Mouse (Mus musculus): Measurements from ENCODE around the gene Srgn. TPM values are rescaled to one million over a fixed set of nuclear protein-coding genes. Genes with fewer than 3 reads are reported as not detected.
A peak's percentile ranks its signal among the peaks of the same experiment; 100 is the strongest.
"Not testable (repeated sequence)": the region's sequence is repeated elsewhere in the genome, so short reads cannot be mapped to it uniquely, and the experiment has no call there.

The Srgn gene
- polyA plus RNA-seq, 1 experiment from 2014 or later = 5.5 TPM

- Histone ChIP-seq H3K27ac (no peak overlapping the region), H3K9ac (replicated peaks) (no peak overlapping the region), H3K4me1 (replicated peaks) (peaks cover 6% of the 10 kb centered on the region; the same call in 1 of the 2 replicates), H3K9me3 (no peaks in the 10 kb centered on the region), H3K36me3 (peaks cover 12% of the 10 kb centered on the region; the same call in 1 of the 2 replicates), H3K27me3 (no peaks in the 10 kb centered on the region), H3K4me2 (no peak overlapping the region), H3K4me3 (replicated peaks) (no peak overlapping the region)
- WGBS = 47% methylated on average over 7 of the region's 7 CpGs
- ATAC-seq (ENCODE audit: insufficient number of reproducible peaks, insufficient read depth, low FRiP score, low TSS enrichment, low read depth) = no peak
Observed at GRCm38 (mm10) chr10:62481108-62481852, 46.0 kb downstream of the Srgn start.

GRCm38 (mm10) chr10:62476980-62477379, 50.3 kb downstream of the Srgn start:
- Histone ChIP-seq H3K4me2 (no peak overlapping the region), H3K9ac (replicated peaks) (no peak overlapping the region), H3K9me3 (no peaks in the 10 kb centered on the region), H3K4me3 (replicated peaks) (no peak overlapping the region), H3K36me3 (peaks cover 12% of the 10 kb centered on the region; the same call in 1 of the 2 replicates), H3K4me1 (replicated peaks) (no peaks in the 10 kb centered on the region), H3K27me3 (no peaks in the 10 kb centered on the region), H3K27ac (no peak overlapping the region)
- 86% methylated on average over 2 of the region's 2 CpGs for WGBS
- no peak for ATAC-seq (ENCODE audit: insufficient number of reproducible peaks, insufficient read depth, low FRiP score, low TSS enrichment, low read depth)

- H3K36me3 ChIP-seq = peaks cover 12% of the 10 kb centered on the region; the same call in 1 of the 2 replicates
- no peak overlapping the region for H3K27ac ChIP-seq
- no peak overlapping the region for H3K9ac ChIP-seq (replicated peaks)
- WGBS = 88% methylated on average over 10 of the region's 10 CpGs
- ATAC-seq (ENCODE audit: insufficient number of reproducible peaks, insufficient read depth, low FRiP score, low TSS enrichment, low read depth) = no peak
- no peak overlapping the region for H3K4me3 ChIP-seq (replicated peaks)
- no peaks in the 10 kb centered on the region for H3K4me1 ChIP-seq (replicated peaks)
- H3K4me2 ChIP-seq = no peak overlapping the region
- H3K27me3 ChIP-seq = no peaks in the 10 kb centered on the region
- H3K9me3 ChIP-seq = no peaks in the 10 kb centered on the region
Observed at GRCm38 (mm10) chr10:62474944-62475343, 52.3 kb downstream of the Srgn start.

GRCm38 (mm10) chr10:62471105-62471504, 56.1 kb downstream of the Srgn start:
- 53% methylated on average over 5 of the region's 5 CpGs for whole genome bisulfite sequencing
- ATAC-seq (ENCODE audit: insufficient number of reproducible peaks, insufficient read depth, low FRiP score, low TSS enrichment, low read depth) = no peak
- no peak overlapping the region for H3K27ac ChIP-seq
- H3K27me3 ChIP-seq = no peaks in the 10 kb centered on the region
- no peak overlapping the region for H3K4me3 ChIP-seq (replicated peaks)
- H3K9me3 ChIP-seq = no peaks in the 10 kb centered on the region
- H3K36me3 ChIP-seq = peaks cover 10% of the 10 kb centered on the region; the same call in 1 of the 2 replicates
- H3K9ac ChIP-seq (replicated peaks) = no peak overlapping the region
- no peak overlapping the region for H3K4me2 ChIP-seq
- no peaks in the 10 kb centered on the region for H3K4me1 ChIP-seq (replicated peaks)

GRCm38 (mm10) chr10:62469736-62470135, 57.5 kb downstream of the Srgn start:
- H3K9me3 ChIP-seq = no peaks in the 10 kb centered on the region
- 89% methylated on average over 4 of the region's 4 CpGs for WGBS
- no peak overlapping the region for H3K9ac ChIP-seq (replicated peaks)
- no peaks in the 10 kb centered on the region for H3K4me1 ChIP-seq (replicated peaks)
- H3K4me2 ChIP-seq = no peak overlapping the region
- no peaks in the 10 kb centered on the region for H3K27me3 ChIP-seq
- ATAC-seq (ENCODE audit: insufficient number of reproducible peaks, insufficient read depth, low FRiP score, low TSS enrichment, low read depth) = no peak
- H3K27ac ChIP-seq = no peak overlapping the region
- no peak overlapping the region for H3K4me3 ChIP-seq (replicated peaks)
- H3K36me3 ChIP-seq = peaks cover 10% of the 10 kb centered on the region; the same call in 1 of the 2 replicates

- H3K9ac ChIP-seq (replicated peaks) = no peak overlapping the region
- H3K9me3 ChIP-seq = no peaks in the 10 kb centered on the region
- no peaks in the 10 kb centered on the region for H3K27me3 ChIP-seq
- H3K4me2 ChIP-seq = no peak overlapping the region
- peaks cover 67% of the 10 kb centered on the region for H3K36me3 ChIP-seq
- H3K4me3 ChIP-seq (replicated peaks) = no peak overlapping the region
- H3K4me1 ChIP-seq (replicated peaks) = no peaks in the 10 kb centered on the region
- ATAC-seq (ENCODE audit: insufficient number of reproducible peaks, insufficient read depth, low FRiP score, low TSS enrichment, low read depth) = no peak
- H3K27ac ChIP-seq = no peak overlapping the region
Observed at GRCm38 (mm10) chr10:62461321-62461720, 65.9 kb downstream of the Srgn start.

DNA sequence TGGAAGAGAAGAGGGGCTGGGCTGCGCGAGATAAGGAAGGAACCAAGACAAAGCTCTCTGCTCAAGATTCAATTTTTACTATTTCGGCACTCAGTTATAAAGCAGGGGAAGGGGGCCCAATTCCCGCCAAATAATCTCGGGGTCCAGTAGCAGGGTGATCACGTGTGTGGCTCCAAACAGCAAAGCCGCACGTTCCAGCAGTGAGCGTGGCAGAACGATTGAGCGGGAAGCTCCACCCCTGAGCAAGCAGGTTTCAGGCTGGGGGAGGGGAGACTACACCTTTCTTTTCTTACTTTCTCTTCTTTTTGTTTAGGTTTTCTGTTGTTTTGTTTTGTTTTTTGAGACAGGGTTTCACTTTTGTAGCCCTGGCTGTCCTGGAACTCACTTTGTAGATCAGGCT, 75.2 kb downstream of the Srgn start:
- not testable (repeated sequence) for H3K9ac ChIP-seq (replicated peaks); H3K27me3 ChIP-seq; H3K27ac ChIP-seq; H3K4me2 ChIP-seq; H3K4me3 ChIP-seq (replicated peaks); H3K9me3 ChIP-seq; ATAC-seq (ENCODE audit: insufficient number of reproducible peaks, insufficient read depth, low FRiP score, low TSS enrichment, low read depth)
- H3K4me1 ChIP-seq (replicated peaks) = peaks cover 14% of the 10 kb centered on the region
- peaks cover 29% of the 10 kb centered on the region for H3K36me3 ChIP-seq
- WGBS = 71% methylated on average over 11 of the region's 11 CpGs

DNA sequence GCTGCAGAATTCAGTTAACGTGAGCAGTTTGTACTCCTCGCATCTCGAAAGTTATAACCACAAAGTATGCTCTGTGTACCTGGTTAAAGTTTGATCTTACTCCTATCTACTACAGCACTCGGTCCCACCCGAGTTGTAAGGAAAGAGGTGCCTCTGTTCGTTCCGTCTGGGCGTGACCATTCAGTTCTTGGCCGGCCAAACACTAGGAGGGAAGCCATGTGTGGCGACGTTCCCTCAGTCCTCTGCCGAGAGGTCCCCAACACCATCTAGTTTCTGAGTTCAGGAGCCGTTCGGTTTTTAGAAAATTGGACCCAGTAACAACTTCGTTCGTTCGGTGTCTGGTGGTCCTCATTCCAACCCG, 77.0 kb downstream of the Srgn start:
- H3K9me3 ChIP-seq = no peaks in the 10 kb centered on the region
- WGBS = 41% methylated on average over 18 of the region's 18 CpGs
- peak overlapping the region; percentile 60 for H3K4me2 ChIP-seq
- ATAC-seq (ENCODE audit: insufficient number of reproducible peaks, insufficient read depth, low FRiP score, low TSS enrichment, low read depth) = 0 out of 2 replicates have a peak, but pooled peaks have one; percentile 4
- peak overlapping the region; percentile 77; the same call in 1 of the 2 replicates for H3K27ac ChIP-seq
- peaks cover 31% of the 10 kb centered on the region for H3K36me3 ChIP-seq
- no peaks in the 10 kb centered on the region for H3K27me3 ChIP-seq
- peak overlapping the region; percentile 93 for H3K9ac ChIP-seq (replicated peaks)
- H3K4me3 ChIP-seq (replicated peaks) = peak overlapping the region; percentile 88
- H3K4me1 ChIP-seq (replicated peaks) = peaks cover 14% of the 10 kb centered on the region

DNA sequence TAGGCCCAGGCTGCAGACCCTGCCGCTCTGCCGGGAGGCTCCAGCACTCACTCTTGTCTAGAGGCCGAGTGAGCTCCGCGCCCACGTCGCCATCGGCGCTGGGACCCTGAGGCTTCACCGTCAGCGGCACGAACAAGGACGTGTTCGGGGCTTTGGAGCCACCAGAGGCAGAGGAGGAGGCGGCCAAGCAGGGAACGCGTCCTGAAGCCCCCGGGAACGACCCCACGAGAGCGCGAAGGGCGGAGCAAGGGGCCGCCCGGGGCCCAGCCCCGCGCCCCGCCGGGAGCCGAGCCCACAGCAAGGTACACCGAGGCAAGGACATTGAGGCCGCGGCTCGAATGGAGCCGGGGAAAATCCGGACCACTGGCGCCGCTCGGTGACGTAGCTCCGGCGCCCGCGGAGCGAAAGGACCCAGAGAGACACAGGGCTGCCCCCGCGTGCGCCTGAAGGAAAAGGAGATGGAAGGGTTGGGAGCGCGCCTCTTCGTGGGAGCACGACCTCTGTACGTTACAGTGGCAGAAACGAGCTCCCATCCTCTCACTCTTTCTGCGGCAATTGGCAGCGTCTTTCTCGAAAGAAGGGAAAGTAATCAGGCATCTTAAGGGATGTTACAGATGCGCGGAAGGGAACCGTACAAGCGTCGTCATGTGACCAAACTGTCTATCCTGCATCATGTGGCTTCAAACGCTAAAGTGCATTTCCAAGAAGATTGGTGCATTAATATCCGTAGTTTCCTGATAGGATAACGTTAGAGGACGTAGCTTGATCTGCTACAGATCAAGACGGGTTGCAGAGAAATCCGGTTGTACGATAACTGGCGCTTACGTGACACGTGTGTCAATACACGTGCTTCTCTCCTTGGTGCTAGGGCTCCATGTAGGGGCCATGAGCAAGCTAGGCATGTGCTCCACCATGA, 77.6 kb downstream of the Srgn start, which contains the start of the genes 4930507D05Rik and Supv3l1:
Gene 4930507D05Rik (plus strand): TSS at position 126 of the 916 bp plus-strand sequence.
Gene Supv3l1 (minus strand): TSS at position 375 of the 916 bp plus-strand sequence.
- peak; percentile 84 for ATAC-seq (ENCODE audit: insufficient number of reproducible peaks, insufficient read depth, low FRiP score, low TSS enrichment, low read depth)
- Histone ChIP-seq H3K9me3 (no peaks in the 10 kb centered on the region), H3K4me2 (peak within 1 kb of the TSS; percentile 60), H3K27me3 (no peaks in the 10 kb centered on the region), H3K4me1 (replicated peaks) (peaks cover 14% of the 10 kb centered on the region), H3K36me3 (peaks cover 32% of the 10 kb centered on the region), H3K27ac (peak within 1 kb of the TSS; percentile 77), H3K4me3 (replicated peaks) (peak within 1 kb of the TSS; percentile 88), H3K9ac (replicated peaks) (peak within 1 kb of the TSS; percentile 93)
- WGBS = under 1% methylated on average over 73 of the region's 73 CpGs

Measured in limb, embryonic 12.5 days (tissue).